Mouse (Mus musculus) neural tube, embryonic 14.5 days (tissue): Measurements from ENCODE around the gene P3h2. TPM values are rescaled to one million over a fixed set of nuclear protein-coding genes. Genes with fewer than 3 reads are reported as not detected.

ENCODE experiments used
- ATAC-seq: fragments of 200-750 bp; cut with Nextera tagmentation; 2 replicates; pipeline ENCODE4 v1.8.0; 2017; ENCODE audit warnings: low read depth, mild to moderate bottlenecking, moderate TSS enrichment, moderate library complexity
- H3K27ac ChIP-seq: fragments of 300-500 bp; sonication (generic); 2 replicates; pipeline ENCODE4 v1.5.1; 2014; ENCODE audit warnings: low read depth, mild to moderate bottlenecking, control low read depth, low read length, moderate library complexity, mixed read lengths
- H3K27me3 ChIP-seq: fragments of 300-500 bp; sonication (generic); 2 replicates; pipeline ENCODE4 v1.6.1; 2014; ENCODE audit warnings: low read length; ENCODE audit not compliant: control insufficient read depth, insufficient read depth
- H3K36me3 ChIP-seq: fragments of 300-500 bp; sonication (generic); 2 replicates; pipeline ENCODE4 v1.6.1; 2014; ENCODE audit warnings: low read length, mixed read lengths; ENCODE audit not compliant: control insufficient read depth, insufficient read depth
- H3K4me1 ChIP-seq: fragments of 300-500 bp; sonication (generic); 2 replicates; pipeline ENCODE4 v1.6.1; 2014; ENCODE audit warnings: low read length; ENCODE audit not compliant: control insufficient read depth, insufficient read depth
- H3K4me2 ChIP-seq: fragments of 300-500 bp; sonication (generic); 2 replicates; pipeline ENCODE4 v1.6.1; 2014; ENCODE audit warnings: mild to moderate bottlenecking, low read depth, low read length, control low read depth
- H3K4me3 ChIP-seq: fragments of 300-500 bp; sonication (generic); 2 replicates; pipeline ENCODE4 v1.5.1; 2014; ENCODE audit warnings: low read depth, low read length, control low read depth, mixed read lengths
- H3K9ac ChIP-seq: fragments of 300-500 bp; sonication (generic); replicated peaks from 2 replicates; pipeline ENCODE4 v1.6.1; 2014; ENCODE audit warnings: low read depth, mild to moderate bottlenecking, control low read depth, low read length, mixed read lengths
- H3K9me3 ChIP-seq: fragments of 300-500 bp; sonication (generic); 2 replicates; pipeline ENCODE4 v1.6.1; 2016; ENCODE audit warnings: low read length; ENCODE audit not compliant: control insufficient read depth
- WGBS: fragments of 180-500 bp; shearing (Covaris S2); extraction: QIAGEN DNeasy Blood & Tissue Kit; methylation state at CpG from one replicate; pipeline ENCODE4 v1.1.7; 2014; 5-methylcytosine and 5-hydroxymethylcytosine counted together
- polyA plus RNA-seq: library from polyadenylated mRNA; unstranded; fragments of >200 nt; fragmentation: Nextera tagmentation; extraction: Ambion mirVana; gene quantifications from 2 replicates; pipeline ENCODE4 v1.2.1, GENCODE M21; 2014

The P3h2 gene
- polyA plus RNA-seq, 1 experiment from 2014 or later, result 1.8 TPM

- Histone ChIP-seq H3K9me3 (no peaks in the 10 kb centered on the region), H3K4me3 (no peak overlapping the region), H3K36me3 (no peaks in the 10 kb centered on the region), H3K4me2 (no peak overlapping the region), H3K9ac (no peak overlapping the region), H3K4me1 (no peaks in the 10 kb centered on the region), H3K27me3 (no peaks in the 10 kb centered on the region), H3K27ac (no peak overlapping the region)
- WGBS, result 73% methylated on average over 1 of the region's 1 CpGs
- no peak for ATAC-seq
These were observed 193.4 kb downstream of the P3h2 start for GRCm38 (mm10) chr16:25912185-25912584.
